Mouse (Mus musculus) hindbrain, postnatal 0 days (tissue): ENCODE results near the gene Mdfic. TPM values are rescaled to one million over a fixed set of nuclear protein-coding genes. Genes with fewer than 3 reads are reported as not detected.

Source experiments
- ATAC-seq: fragments of 200-750 bp; cut with Nextera tagmentation; 2 replicates; pipeline ENCODE4 v1.8.0; 2017; ENCODE audit warnings: mild to moderate bottlenecking, moderate TSS enrichment, moderate library complexity
- DNase-seq: peaks from one replicate; pipeline ENCODE4 v3.0.0-alpha.2; 2015; ENCODE audit warnings: low spot score
- H3K27ac ChIP-seq: fragments of 300-500 bp; sonication (generic); 2 replicates; pipeline ENCODE4 v1.5.1; 2014; ENCODE audit warnings: mild to moderate bottlenecking
- H3K27me3 ChIP-seq: fragments of 300-500 bp; sonication (generic); 2 replicates; pipeline ENCODE4 v1.6.1; 2014; ENCODE audit warnings: low read length, mixed read lengths; ENCODE audit not compliant: insufficient read depth
- H3K36me3 ChIP-seq: fragments of 300-500 bp; sonication (generic); 2 replicates; pipeline ENCODE4 v1.6.1; 2014; ENCODE audit warnings: low read length, mixed read lengths; ENCODE audit not compliant: insufficient read depth
- H3K4me1 ChIP-seq: fragments of 300-500 bp; sonication (generic); 2 replicates; pipeline ENCODE4 v1.6.1; 2014; ENCODE audit warnings: antibody characterized with exemption, low read length, mixed read lengths; ENCODE audit not compliant: insufficient read depth
- H3K4me2 ChIP-seq: fragments of 300-500 bp; sonication (generic); 2 replicates; pipeline ENCODE4 v1.6.1; 2014; ENCODE audit warnings: low read depth, mild to moderate bottlenecking, low read length, moderate library complexity, mixed read lengths
- H3K4me3 ChIP-seq: fragments of 300-500 bp; sonication (generic); 2 replicates; pipeline ENCODE4 v1.5.1; 2014; ENCODE audit warnings: low read length
- H3K9ac ChIP-seq: fragments of 300-500 bp; sonication (generic); replicated peaks from 2 replicates; pipeline ENCODE4 v1.6.1; 2014; ENCODE audit warnings: mild to moderate bottlenecking, low read length, moderate library complexity, mixed read lengths
- H3K9me3 ChIP-seq: fragments of 300-500 bp; sonication (generic); 2 replicates; pipeline ENCODE4 v1.6.1; 2016; ENCODE audit warnings: low read length, mixed read lengths
- CTCF ChIP-seq: IDR thresholded peaks from 2 replicates; pipeline ENCODE4 v1.5.1; 2016; ENCODE audit warnings: antibody characterized with exemption, control low read depth, low read depth
- WGBS: fragments of 180-500 bp; shearing (Covaris S2); extraction: QIAGEN DNeasy Blood & Tissue Kit; methylation state at CpG from one replicate; pipeline ENCODE4 v1.1.7; 2014; 5-methylcytosine and 5-hydroxymethylcytosine counted together
- polyA plus RNA-seq: library from polyadenylated mRNA; unstranded; fragments of >200 nt; fragmentation: Nextera tagmentation; extraction: Ambion mirVana; gene quantifications from 2 replicates; pipeline ENCODE4 v1.2.1, GENCODE M21; 2015
- total RNA-seq: library from RNA; depleted of rRNA; stranded (reverse); fragments of >200 nt; gene quantifications from 2 replicates; pipeline ENCODE4 v1.2.3, GENCODE M21; 2014

Gene Mdfic
- total and polyA plus RNA-seq, 2 experiments from 2014 or later, result 0.81 to 4.2 TPM

GRCm38 (mm10) chr6:15792680-15793601 lies 72.5 kb downstream of the Mdfic start:
- H3K27me3 ChIP-seq, result no peaks in the 10 kb centered on the region
- no peak overlapping the region for H3K4me2 ChIP-seq
- no peak overlapping the region for H3K9ac ChIP-seq
- no peak overlapping the region for H3K4me3 ChIP-seq
- 67% methylated on average over 12 of the region's 12 CpGs for WGBS
- H3K36me3 ChIP-seq, result no peaks in the 10 kb centered on the region
- H3K4me1 ChIP-seq, result peaks cover 5% of the 10 kb centered on the region
- no peak overlapping the region for H3K27ac ChIP-seq
- no peak for DNase-seq
- no peak; the same call in 1 of the 2 replicates for ATAC-seq
- TF ChIP-seq CTCF, result no peak
- no peaks in the 10 kb centered on the region for H3K9me3 ChIP-seq

- no peak overlapping the region for H3K4me2 ChIP-seq
- H3K9ac ChIP-seq, result no peak overlapping the region
- peaks cover 5% of the 10 kb centered on the region for H3K4me1 ChIP-seq
- no peaks in the 10 kb centered on the region for H3K9me3 ChIP-seq
- DNase-seq, result no peak
- H3K36me3 ChIP-seq, result no peaks in the 10 kb centered on the region
- ATAC-seq, result no peak
- WGBS, result 73% methylated on average over 8 of the region's 8 CpGs
- no peak overlapping the region for H3K4me3 ChIP-seq
- no peak overlapping the region for H3K27ac ChIP-seq
- no peaks in the 10 kb centered on the region for H3K27me3 ChIP-seq
- TF ChIP-seq CTCF, result no peak
Observed at GRCm38 (mm10) chr6:15793602-15794345, 73.3 kb downstream of the Mdfic start.

- Histone ChIP-seq H3K36me3 (no peaks in the 10 kb centered on the region), H3K27me3 (no peaks in the 10 kb centered on the region), H3K9me3 (no peaks in the 10 kb centered on the region), H3K4me2 (no peak overlapping the region), H3K4me1 (no peaks in the 10 kb centered on the region; the same call in 1 of the 2 replicates), H3K27ac (no peak overlapping the region), H3K4me3 (no peak overlapping the region), H3K9ac (no peak overlapping the region)
- no peak for TF ChIP-seq CTCF
- 87% methylated on average over 3 of the region's 3 CpGs for WGBS
- ATAC-seq, result no peak
- no peak for DNase-seq
Observed at GRCm38 (mm10) chr6:15794801-15795200, 74.3 kb downstream of the Mdfic start.

GRCm38 (mm10) chr6:15807382-15807781 lies 86.9 kb downstream of the Mdfic start:
- H3K36me3 ChIP-seq, result no peaks in the 10 kb centered on the region
- 94% methylated on average over 5 of the region's 5 CpGs for WGBS
- H3K4me3 ChIP-seq, result no peak overlapping the region
- H3K4me2 ChIP-seq, result no peak overlapping the region
- no peaks in the 10 kb centered on the region for H3K27me3 ChIP-seq
- H3K27ac ChIP-seq, result no peak overlapping the region
- no peak for DNase-seq
- TF ChIP-seq CTCF, result no peak
- H3K9me3 ChIP-seq, result no peaks in the 10 kb centered on the region
- no peaks in the 10 kb centered on the region for H3K4me1 ChIP-seq
- no peak for ATAC-seq
- H3K9ac ChIP-seq, result no peak overlapping the region

- Histone ChIP-seq H3K9ac (no peak overlapping the region), H3K36me3 (no peaks in the 10 kb centered on the region), H3K4me3 (no peak overlapping the region), H3K4me2 (no peak overlapping the region), H3K4me1 (no peaks in the 10 kb centered on the region), H3K9me3 (no peaks in the 10 kb centered on the region), H3K27ac (no peak overlapping the region), H3K27me3 (no peaks in the 10 kb centered on the region)
- 64% methylated on average over 3 of the region's 3 CpGs for WGBS
- TF ChIP-seq CTCF, result no peak
- DNase-seq (no peak), ATAC-seq (no peak)
Observed at GRCm38 (mm10) chr6:15825236-15825635, 104.8 kb downstream of the Mdfic start.

GRCm38 (mm10) chr6:15829812-15830211 lies 109.4 kb downstream of the Mdfic start:
- H3K9ac ChIP-seq, result no peak overlapping the region
- no peaks in the 10 kb centered on the region for H3K4me1 ChIP-seq
- H3K4me2 ChIP-seq, result no peak overlapping the region
- H3K27me3 ChIP-seq, result no peaks in the 10 kb centered on the region
- TF ChIP-seq CTCF, result no peak
- WGBS, result 34% methylated on average over 2 of the region's 2 CpGs
- no peak overlapping the region for H3K4me3 ChIP-seq
- no peak for ATAC-seq
- H3K9me3 ChIP-seq, result no peaks in the 10 kb centered on the region
- H3K36me3 ChIP-seq, result no peaks in the 10 kb centered on the region
- DNase-seq, result no peak
- H3K27ac ChIP-seq, result no peak overlapping the region
